Mouse (Mus musculus): ENCODE data around the gene Btbd35f19.
"Not testable (repeated sequence)": the region's sequence is repeated elsewhere in the genome, so short reads cannot be mapped to it uniquely, and the experiment has no call there.

GRCm38 (mm10) chrX:31383818-31384217, at the start of gene Btbd35f19:
- TF ChIP-seq CTCF (IDR thresholded peaks at IDR 0.05; ENCODE audit: low read depth, low read length); POLR2A (IDR thresholded peaks at IDR 0.05; ENCODE audit: borderline replicate concordance, low read depth, low read length): not testable (repeated sequence)
